16 mouse cellular contexts compared by ENCODE assay signal in the genomic region with DNA sequence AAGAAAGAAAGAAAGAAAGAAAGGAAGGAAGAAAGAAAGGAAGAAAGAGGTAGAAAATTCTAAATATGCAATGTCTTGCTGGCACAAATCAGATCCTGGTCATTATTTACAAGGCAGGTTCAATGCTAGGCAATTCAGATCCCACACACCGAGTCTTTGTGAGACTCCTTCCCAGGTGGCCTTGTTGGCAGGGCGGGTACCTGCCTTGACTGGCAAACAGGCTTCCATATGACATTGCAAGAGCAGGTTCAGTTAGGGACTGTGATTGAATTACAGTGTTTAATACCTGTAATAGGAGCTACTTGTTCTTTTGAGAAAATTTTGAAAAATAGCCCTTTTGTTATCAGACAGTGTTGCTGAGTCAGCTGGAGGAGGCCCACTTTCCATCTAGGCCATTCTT.
"Had no signal": no experiment of that assay in that cellular context is flagged by ENCODE, and none has a peak within 500 bp of the region (broad histone marks: within the 10 kb centered on the region; RNA-seq: fewer than 3 reads in every experiment).

No protein-coding gene starts in this region.

- H3K4me2 ChIP-seq: neural tube, embryonic 13.5 days; neural tube, embryonic 15.5 days; stomach, embryonic 15.5 days had no signal

- H3K36me3 ChIP-seq: neural tube, embryonic 13.5 days; neural tube, embryonic 15.5 days; stomach, embryonic 15.5 days had no signal

- H3K27me3 ChIP-seq: neural tube, embryonic 13.5 days; stomach, embryonic 15.5 days had no signal

- DNase-seq: retina, postnatal 1 day; right cerebral cortex, adult 18-20 months; right cerebral cortex, postnatal 14 days; right cerebral cortex, postnatal 25 days; right cerebral cortex, postnatal 4 days; spleen, adult 18-20 months; thymus, adult 18-20 months; thymus, adult 2 months; thymus, postnatal 14 days; thymus, postnatal 25 days; thymus, postnatal 36 days; thymus, postnatal 4 days had no signal

- H3K4me3 ChIP-seq: neural tube, embryonic 13.5 days; neural tube, embryonic 15.5 days; stomach, embryonic 15.5 days had no signal

- H3K9ac ChIP-seq: neural tube, embryonic 13.5 days; neural tube, embryonic 15.5 days; stomach, embryonic 15.5 days had no signal

- H3K9me3 ChIP-seq: neural tube, embryonic 13.5 days; neural tube, embryonic 15.5 days; stomach, embryonic 15.5 days had no signal

- H3K27ac ChIP-seq: neural tube, embryonic 13.5 days; neural tube, embryonic 15.5 days; stomach, embryonic 15.5 days; stomach, postnatal 0 days had no signal
